Mouse (Mus musculus) kidney, adult 2 months (tissue): ENCODE results near the gene Rin3.

Source experiments
- CTCF ChIP-seq: fragments of 200-500 bp; conservative IDR thresholded peaks from 2 replicates; pipeline ENCODE4 v1.5.1; 2011; ENCODE audit warnings: low read depth, mild to moderate bottlenecking, control low read depth, low read length, moderate library complexity, mixed read lengths; ENCODE audit not compliant: insufficient read depth, insufficient read length
- POLR2A ChIP-seq: fragments of 200-500 bp; IDR thresholded peaks from one replicate; pipeline ENCODE4 v1.6.1; 2011; ENCODE audit warnings: low read depth, low read length, control low read depth

GRCm38 (mm10) chr12:102372322-102372721, 89.5 kb downstream of the Rin3 start:
- no peak for TF ChIP-seq CTCF
- TF ChIP-seq POLR2A, result no peak
